Mouse (Mus musculus): ENCODE results near the gene Olfr315.
"Not testable (repeated sequence)": the region's sequence is repeated elsewhere in the genome, so short reads cannot be mapped to it uniquely, and the experiment has no call there.

Gene Olfr315

GRCm38 (mm10) chr11:58815676-58816075 is 42.7 kb downstream of the Olfr315 start:
- no peak for DNase-seq (ENCODE audit: low read depth, low spot score)

GRCm38 (mm10) chr11:58828937-58829336 is 55.9 kb downstream of the Olfr315 start, which contains the start of gene Olfr312:
Gene Olfr312 (plus strand): TSS chr11:58829237.
- not testable (repeated sequence) for DNase-seq (ENCODE audit: low read depth, low spot score)

GRCm38 (mm10) chr11:58829764-58830163 is 56.8 kb downstream of the Olfr315 start:
- DNase-seq (ENCODE audit: low read depth, low spot score) = no peak

Data from mesoderm, embryonic 11.5 days (tissue).